Mouse (Mus musculus): ENCODE results near the gene Spag6l. TPM values are rescaled to one million over a fixed set of nuclear protein-coding genes. Genes with fewer than 3 reads are reported as not detected.
"Not testable (repeated sequence)": the region's sequence is repeated elsewhere in the genome, so short reads cannot be mapped to it uniquely, and the experiment has no call there.

The Spag6l gene
- 0.24 and 0.27 TPM in 2 replicates for polyA plus RNA-seq (2015; fragmentation: Nextera tagmentation; extraction: Ambion mirVana)

GRCm38 (mm10) chr16:16828757-16829615, at the start of gene Spag6l:
TSS of gene Spag6l (minus strand) at chr16:16829456.
- peaks cover 7% of the 10 kb centered on the region; the same call in 1 of the 2 replicates for H3K4me1 ChIP-seq
- 0 out of 2 replicates have a peak within 1 kb of the TSS, but pooled peaks have one; percentile 19 for H3K9ac ChIP-seq
- H3K36me3 ChIP-seq, result no peaks in the 10 kb centered on the region
- no peaks in the 10 kb centered on the region for H3K27me3 ChIP-seq (replicated peaks)
- H3K27ac ChIP-seq, result no peak within 1 kb of the TSS
- H3K9me3 ChIP-seq, result no peaks in the 10 kb centered on the region
- ATAC-seq (ENCODE audit: insufficient read depth, low FRiP score, low read depth), result peak; percentile 73
- H3K4me2 ChIP-seq, result peak within 1 kb of the TSS; percentile 89
- H3K4me3 ChIP-seq (replicated peaks), result peak within 1 kb of the TSS; percentile 45
- WGBS, result 7% methylated on average over 33 of the region's 33 CpGs

- H3K4me3 ChIP-seq (replicated peaks), result no peak overlapping the region
- H3K36me3 ChIP-seq, result peaks cover 52% of the 10 kb centered on the region
- no peak overlapping the region for H3K27ac ChIP-seq
- ATAC-seq (ENCODE audit: insufficient read depth, low FRiP score, low read depth), result no peak
- no peaks in the 10 kb centered on the region for H3K27me3 ChIP-seq (replicated peaks)
- no peaks in the 10 kb centered on the region for H3K4me1 ChIP-seq
- H3K9me3 ChIP-seq, result no peaks in the 10 kb centered on the region
- H3K9ac ChIP-seq, result no peak overlapping the region
- no peak overlapping the region for H3K4me2 ChIP-seq
- 83% methylated on average over 5 of the region's 5 CpGs for WGBS
Measured at GRCm38 (mm10) chr16:16879025-16879424, 49.8 kb upstream of the Spag6l start.

- Histone ChIP-seq H3K4me1 (0 out of 2 replicates have a peak, but pooled peaks cover 3% of the 10 kb centered on the region), H3K27me3 (replicated peaks) (no peaks in the 10 kb centered on the region), H3K4me2 (peak within 1 kb of the TSS; percentile 64), H3K27ac (peak within 1 kb of the TSS; percentile 96), H3K9ac (peak within 1 kb of the TSS; percentile 80), H3K36me3 (peaks cover 2% of the 10 kb centered on the region; the same call in 1 of the 2 replicates), H3K4me3 (replicated peaks) (peak within 1 kb of the TSS; percentile 72), H3K9me3 (no peaks in the 10 kb centered on the region)
- ATAC-seq (ENCODE audit: insufficient read depth, low FRiP score, low read depth), result peak; percentile 97
- WGBS, result under 1% methylated on average over 49 of the region's 49 CpGs
Measured at GRCm38 (mm10) chr16:16870617-16871331, 41.5 kb upstream of the Spag6l start, which contains the start of the genes Top3b and Vpreb1. TSS of gene Top3b (plus strand) at chr16:16870736. TSS of gene Vpreb1 (minus strand) at chr16:16870843.

GRCm38 (mm10) chr16:16870241-16870616, 41.0 kb upstream of the Spag6l start:
- Histone ChIP-seq H3K4me3 (replicated peaks) (peak overlapping the region; percentile 72), H3K9me3 (no peaks in the 10 kb centered on the region), H3K27me3 (replicated peaks) (no peaks in the 10 kb centered on the region), H3K4me2 (peak overlapping the region; percentile 64), H3K36me3 (no peaks in the 10 kb centered on the region), H3K27ac (peak overlapping the region; percentile 96), H3K4me1 (0 out of 2 replicates have a peak, but pooled peaks cover 3% of the 10 kb centered on the region), H3K9ac (no peak overlapping the region)
- WGBS, result 32% methylated on average over 7 of the region's 7 CpGs
- ATAC-seq (ENCODE audit: insufficient read depth, low FRiP score, low read depth), result peak; percentile 11; the same call in 1 of the 2 replicates

- no peak for ATAC-seq (ENCODE audit: insufficient read depth, low FRiP score, low read depth)
- Histone ChIP-seq H3K27me3 (replicated peaks) (no peaks in the 10 kb centered on the region), H3K36me3 (no peaks in the 10 kb centered on the region), H3K4me1 (0 out of 2 replicates have a peak, but pooled peaks cover 3% of the 10 kb centered on the region), H3K9me3 (no peaks in the 10 kb centered on the region), H3K4me3 (replicated peaks) (no peak overlapping the region), H3K9ac (no peak overlapping the region), H3K27ac (peak overlapping the region; percentile 31; the same call in 1 of the 2 replicates), H3K4me2 (no peak overlapping the region)
- 38% methylated on average over 5 of the region's 5 CpGs for WGBS
Measured at GRCm38 (mm10) chr16:16865696-16866561, 36.7 kb upstream of the Spag6l start.

- Histone ChIP-seq H3K9me3 (no peaks in the 10 kb centered on the region), H3K36me3 (no peaks in the 10 kb centered on the region), H3K4me1 (0 out of 2 replicates have a peak, but pooled peaks cover 3% of the 10 kb centered on the region), H3K27ac (no peak overlapping the region), H3K27me3 (replicated peaks) (no peaks in the 10 kb centered on the region), H3K4me2 (no peak overlapping the region), H3K4me3 (replicated peaks) (no peak overlapping the region), H3K9ac (no peak overlapping the region)
- ATAC-seq (ENCODE audit: insufficient read depth, low FRiP score, low read depth), result no peak
Measured at GRCm38 (mm10) chr16:16865217-16865616, 36.0 kb upstream of the Spag6l start.

- Histone ChIP-seq H3K4me2 (no peak within 1 kb of the TSS), H3K4me1 (0 out of 2 replicates have a peak, but pooled peaks cover 3% of the 10 kb centered on the region), H3K27ac (no peak within 1 kb of the TSS), H3K4me3 (replicated peaks) (no peak within 1 kb of the TSS), H3K9me3 (no peaks in the 10 kb centered on the region), H3K9ac (no peak within 1 kb of the TSS), H3K27me3 (replicated peaks) (no peaks in the 10 kb centered on the region), H3K36me3 (no peaks in the 10 kb centered on the region)
- no peak for ATAC-seq (ENCODE audit: insufficient read depth, low FRiP score, low read depth)
- 77% methylated on average over 2 of the region's 2 CpGs for WGBS
Measured at GRCm38 (mm10) chr16:16863978-16864377, 34.7 kb upstream of the Spag6l start, which contains the start of gene Igll1. TSS of gene Igll1 (minus strand) at chr16:16863985.

GRCm38 (mm10) chr16:16862288-16862687, 33.0 kb upstream of the Spag6l start:
- no peak overlapping the region for H3K9ac ChIP-seq
- H3K4me2 ChIP-seq, result no peak overlapping the region
- 0 out of 2 replicates have a peak, but pooled peaks cover 3% of the 10 kb centered on the region for H3K4me1 ChIP-seq
- no peak overlapping the region for H3K4me3 ChIP-seq (replicated peaks)
- no peaks in the 10 kb centered on the region for H3K9me3 ChIP-seq
- no peak overlapping the region for H3K27ac ChIP-seq
- no peaks in the 10 kb centered on the region for H3K36me3 ChIP-seq
- no peaks in the 10 kb centered on the region for H3K27me3 ChIP-seq (replicated peaks)
- WGBS, result 77% methylated on average over 3 of the region's 3 CpGs
- ATAC-seq (ENCODE audit: insufficient read depth, low FRiP score, low read depth), result no peak

- no peak for ATAC-seq (ENCODE audit: insufficient read depth, low FRiP score, low read depth)
- Histone ChIP-seq H3K27ac (no peak overlapping the region), H3K4me2 (no peak overlapping the region), H3K4me3 (replicated peaks) (no peak overlapping the region), H3K36me3 (no peaks in the 10 kb centered on the region), H3K27me3 (replicated peaks) (no peaks in the 10 kb centered on the region), H3K4me1 (no peaks in the 10 kb centered on the region), H3K9ac (no peak overlapping the region), H3K9me3 (no peaks in the 10 kb centered on the region)
- 72% methylated on average over 13 of the region's 13 CpGs for WGBS
Measured at GRCm38 (mm10) chr16:16856731-16857476, 27.6 kb upstream of the Spag6l start.

- WGBS, result 82% methylated on average over 9 of the region's 9 CpGs
- not testable (repeated sequence) for H3K36me3 ChIP-seq; ATAC-seq (ENCODE audit: insufficient read depth, low FRiP score, low read depth)
Measured at GRCm38 (mm10) chr16:16856054-16856453, 26.8 kb upstream of the Spag6l start.

More at GRCm38 (mm10) chr16:16856054-16856453, 26.8 kb upstream of the Spag6l start:
- H3K4me2 ChIP-seq; H3K9me3 ChIP-seq; H3K27ac ChIP-seq; H3K4me1 ChIP-seq; H3K4me3 ChIP-seq (replicated peaks); H3K9ac ChIP-seq; H3K27me3 ChIP-seq (replicated peaks): not testable (repeated sequence)
